Mouse (Mus musculus) layer of hippocampus, postnatal 36 days (tissue): ENCODE measurements at regions not wholly inside any gene's neighbourhood (a gene's known extent, or its start where the extent isn't known, plus 50 kb on each side); places are given as distances from the start of the nearest gene placed in this dataset.

Experiments used
- DNase-seq, 2 experiments: peaks; one replicate each; pipeline ENCODE4 v3.0.0; 2022

- DNase-seq, result no peak
These were observed 328.4 kb upstream of the Gm9008 start for GRCm38 (mm10) chr6:76825953-76826352.

GRCm38 (mm10) chr6:76802969-76803368 is 305.4 kb upstream of the Gm9008 start:
- no peak for DNase-seq

GRCm38 (mm10) chr6:76780168-76780567 is 282.6 kb upstream of the Gm9008 start:
- DNase-seq, result no peak

DNA sequence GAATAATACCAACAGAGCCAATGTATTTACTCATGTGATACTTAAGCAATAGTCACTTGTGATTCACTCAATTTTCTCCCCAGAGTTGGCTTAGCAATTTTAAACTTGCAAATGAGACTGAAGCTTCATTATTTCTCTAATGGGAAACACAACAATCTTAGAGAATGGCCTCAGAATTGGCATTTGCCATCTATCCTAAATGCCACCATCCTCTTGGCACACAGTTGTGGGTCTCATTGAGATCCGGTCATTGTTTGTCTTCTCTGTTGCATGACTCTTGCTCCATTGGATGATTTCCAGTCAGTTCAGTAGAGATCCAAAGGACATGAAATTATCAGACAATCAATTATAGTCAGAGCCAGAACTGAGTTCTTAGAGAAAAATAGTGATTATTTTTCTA is 280.6 kb upstream of the Gm9008 start:
- DNase-seq, result no peak

DNA sequence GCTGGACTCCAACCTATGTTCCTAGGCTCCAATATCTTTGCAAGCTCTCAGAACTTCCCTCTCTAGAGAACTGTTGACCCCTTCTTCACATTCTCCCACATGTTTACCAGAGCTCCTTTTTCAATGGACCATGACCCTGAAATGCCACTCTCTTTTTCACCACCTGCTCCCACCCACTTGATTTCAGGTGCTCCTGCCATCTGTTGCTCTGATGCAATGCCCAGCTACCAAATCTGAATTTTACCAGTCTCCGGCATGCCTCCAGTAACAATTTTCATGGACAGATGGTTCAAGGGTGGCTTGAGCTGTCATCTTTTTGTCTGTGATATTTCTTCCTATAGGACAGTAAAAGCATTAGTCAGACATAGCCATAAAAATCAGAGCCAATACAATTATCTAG is 279.5 kb upstream of the Gm9008 start:
- peak in 1 of 2 experiments; percentile 2 for DNase-seq

DNA sequence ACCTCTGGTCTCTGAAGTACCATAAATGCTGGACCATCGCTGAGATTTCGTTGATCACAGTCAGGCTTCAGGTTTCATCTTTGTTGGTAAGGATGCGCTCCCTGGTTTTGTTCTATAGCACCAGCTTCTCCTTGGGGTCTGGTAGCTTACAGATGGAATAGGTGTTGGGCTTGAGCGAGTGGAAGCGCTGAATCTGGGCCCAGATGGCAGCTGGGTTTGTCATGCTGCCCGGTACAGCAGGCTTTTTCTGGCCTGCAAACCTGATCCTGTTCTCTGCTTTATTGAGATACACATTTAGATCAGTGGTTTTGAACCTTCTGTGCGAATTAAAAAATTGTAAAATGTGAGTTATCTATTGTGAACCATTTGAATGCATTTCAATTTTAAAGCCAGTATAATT is 266.3 kb upstream of the Gm9008 start:
- DNase-seq, result peak; percentile 42 to 50

GRCm38 (mm10) chr6:76754867-76755266 is 257.3 kb upstream of the Gm9008 start:
- no peak for DNase-seq
